Mouse (Mus musculus): Measurements from ENCODE around the gene Kif15.

The Kif15 gene

DNA sequence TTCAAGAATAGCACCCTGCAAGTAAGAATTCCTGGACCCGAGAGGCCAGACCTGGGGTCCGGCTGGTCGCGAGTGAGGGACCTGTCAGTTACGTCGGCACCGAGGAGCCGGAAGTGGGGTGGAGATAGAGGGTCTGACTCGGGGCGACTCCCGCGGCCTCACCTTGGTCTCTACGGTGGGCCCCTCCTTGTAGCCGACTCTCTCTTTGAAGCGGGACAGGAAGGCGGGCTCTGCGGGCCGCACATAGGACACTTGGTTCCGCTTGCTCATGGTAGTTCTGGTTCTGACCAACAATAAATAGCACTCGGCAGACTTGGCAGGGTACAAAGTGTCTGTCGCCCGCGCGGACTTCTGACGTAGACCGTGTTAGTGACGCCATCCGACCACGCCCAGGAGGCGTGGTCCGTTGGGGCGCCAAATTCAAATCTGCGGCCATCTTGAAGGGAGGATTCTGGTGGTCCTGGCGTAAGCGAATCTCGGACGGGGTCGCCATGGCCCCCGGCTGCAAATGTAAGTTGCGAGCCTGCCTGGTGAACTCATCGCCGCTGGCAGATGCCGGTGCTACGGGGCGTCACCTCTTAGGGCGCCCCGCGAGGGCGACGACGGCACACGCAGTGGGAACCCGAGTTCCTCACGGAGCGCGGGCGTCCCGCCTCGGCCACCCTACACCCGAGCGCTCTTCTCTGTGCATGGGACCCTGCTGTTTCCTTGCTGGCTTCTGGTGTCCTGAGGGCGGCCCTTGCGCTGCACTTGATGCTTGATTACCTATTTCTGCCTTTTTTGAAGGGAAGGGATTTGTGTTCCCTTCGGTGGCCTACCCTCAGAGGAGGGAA, at the start of gene Kif15, which contains the start of gene 1110059G10Rik:
Gene Kif15 (plus strand): TSS at position 404 of the 833 bp plus-strand sequence.
Gene 1110059G10Rik (minus strand): TSS at position 358 of the 833 bp plus-strand sequence.
- DNase-seq (ENCODE audit: low spot score in 2 of 2), result peak; percentile 93 to 98

DNA sequence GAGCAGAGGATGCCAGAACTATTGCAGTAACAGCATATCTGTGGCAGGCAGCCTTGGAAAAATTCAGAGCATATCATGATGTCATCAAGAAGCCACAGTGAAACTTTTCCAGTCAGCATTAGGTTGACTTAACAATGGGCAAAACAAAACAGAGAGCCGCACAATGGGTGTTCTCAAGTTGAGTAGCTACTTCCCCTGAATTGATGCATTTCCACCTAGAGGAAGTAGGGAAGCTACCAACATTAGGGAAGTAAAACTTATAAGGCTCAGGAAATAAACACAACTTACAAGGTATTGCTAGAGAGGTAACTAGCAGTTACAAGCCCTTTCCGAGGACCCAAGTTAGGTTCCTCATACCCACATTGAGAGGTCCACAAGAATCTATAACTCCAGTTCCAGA, 49.8 kb upstream of the Kif15 start:
- no peak for DNase-seq (ENCODE audit: low spot score in 2 of 2)

DNA sequence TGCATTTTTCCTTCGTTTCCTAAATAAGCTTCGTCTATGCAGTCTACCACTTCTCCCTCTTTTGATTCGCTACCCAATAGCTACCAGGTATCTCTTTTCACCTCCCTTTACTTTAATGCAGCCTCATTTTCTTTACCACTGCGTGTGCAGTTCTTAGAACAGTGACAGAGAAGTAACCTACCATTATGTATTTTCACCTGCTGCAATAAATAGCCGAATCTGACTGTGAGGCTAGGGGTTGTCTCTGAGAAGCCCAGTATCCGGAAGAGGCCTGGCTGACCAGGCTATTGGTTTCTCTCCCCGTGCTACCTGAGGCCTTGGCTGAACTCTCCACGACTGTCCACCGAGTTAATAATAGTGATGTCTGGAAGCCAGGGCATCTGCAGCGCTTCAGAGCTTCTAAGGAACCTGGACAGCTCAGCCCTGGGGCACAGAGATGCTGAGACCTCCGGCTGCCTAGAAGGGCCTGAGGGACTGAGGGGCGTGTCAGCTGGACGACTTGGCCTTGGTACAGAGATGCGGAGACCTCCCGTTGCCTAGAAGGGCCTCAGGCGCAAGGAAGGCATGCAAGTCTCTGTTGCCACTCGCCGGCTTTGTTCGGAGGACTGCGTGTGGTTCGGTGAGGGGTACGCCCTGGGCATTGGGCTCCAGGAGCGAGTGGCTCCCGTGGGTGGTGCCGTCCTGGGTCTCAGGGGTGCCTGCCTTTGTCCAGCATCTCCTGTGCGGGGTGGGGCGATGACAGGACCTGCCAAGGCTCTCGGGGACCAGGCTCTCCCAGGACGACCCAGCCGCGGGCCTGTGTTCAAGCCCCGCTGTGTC, 47.9 kb upstream of the Kif15 start:
- peak; percentile 29 to 59 for DNase-seq (ENCODE audit: low spot score in 2 of 2)

- DNase-seq (ENCODE audit: low spot score in 2 of 2), result no peak
Observed at GRCm38 (mm10) chr9:122922436-122922835, 28.4 kb upstream of the Kif15 start.

DNA sequence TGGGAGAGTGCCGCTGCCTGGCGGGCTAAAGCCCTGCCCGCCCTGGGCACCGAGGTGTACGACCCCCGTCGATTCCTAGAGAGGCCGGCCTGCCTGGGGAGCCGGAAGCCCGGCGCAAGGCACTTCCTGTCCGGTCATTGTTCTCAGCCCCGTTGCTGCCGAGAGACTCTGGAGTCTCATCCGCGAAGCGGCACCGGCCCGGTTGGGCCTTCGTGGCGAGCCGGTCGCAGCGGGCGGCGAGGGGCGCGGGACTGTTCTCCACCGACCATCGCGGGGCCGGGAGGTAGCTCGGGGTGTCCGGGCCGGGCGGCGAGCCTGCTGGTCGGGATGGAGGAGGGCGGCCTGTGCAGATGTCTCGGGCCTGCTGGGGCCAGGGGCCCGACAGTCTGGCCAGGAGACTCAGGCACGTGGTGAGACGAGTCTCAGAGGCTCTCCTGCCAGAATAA, 27.9 kb upstream of the Kif15 start, which contains the start of gene Zfp105:
Gene Zfp105 (plus strand): TSS at position 137 of the 446 bp plus-strand sequence.
- DNase-seq (ENCODE audit: low spot score in 2 of 2), result peak; percentile 40 to 71

GRCm38 (mm10) chr9:122928915-122929314, 21.9 kb upstream of the Kif15 start:
- no peak for DNase-seq (ENCODE audit: low spot score in 2 of 2)

GRCm38 (mm10) chr9:122998406-122999192, 47.8 kb downstream of the Kif15 start:
- DNase-seq (ENCODE audit: low spot score in 2 of 2), result no peak

DNA sequence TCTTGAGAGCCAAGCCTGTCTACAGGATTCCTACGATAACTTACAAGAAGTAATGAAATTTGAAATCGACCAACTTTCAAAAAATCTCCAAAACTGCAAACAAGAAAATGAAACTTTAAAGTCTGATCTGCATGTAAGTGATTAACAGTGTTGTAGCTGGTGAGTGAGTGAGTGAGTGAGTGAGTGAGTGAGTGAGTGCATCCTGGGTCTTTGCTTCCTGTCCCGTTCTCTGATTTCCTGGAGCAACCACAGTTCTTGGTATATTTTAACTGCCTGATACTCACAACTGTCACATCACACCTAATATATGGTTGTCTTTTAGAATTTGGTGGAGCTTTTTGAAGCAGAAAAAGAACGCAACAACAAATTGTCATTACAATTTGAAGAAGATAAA, 48.3 kb downstream of the Kif15 start:
- DNase-seq (ENCODE audit: low spot score in 2 of 2), result no peak

- DNase-seq (ENCODE audit: low spot score in 2 of 2), result no peak
Observed at GRCm38 (mm10) chr9:123004718-123005117, 53.9 kb downstream of the Kif15 start.

GRCm38 (mm10) chr9:123006071-123006470, 55.2 kb downstream of the Kif15 start:
- no peak for DNase-seq (ENCODE audit: low spot score in 2 of 2)

DNA sequence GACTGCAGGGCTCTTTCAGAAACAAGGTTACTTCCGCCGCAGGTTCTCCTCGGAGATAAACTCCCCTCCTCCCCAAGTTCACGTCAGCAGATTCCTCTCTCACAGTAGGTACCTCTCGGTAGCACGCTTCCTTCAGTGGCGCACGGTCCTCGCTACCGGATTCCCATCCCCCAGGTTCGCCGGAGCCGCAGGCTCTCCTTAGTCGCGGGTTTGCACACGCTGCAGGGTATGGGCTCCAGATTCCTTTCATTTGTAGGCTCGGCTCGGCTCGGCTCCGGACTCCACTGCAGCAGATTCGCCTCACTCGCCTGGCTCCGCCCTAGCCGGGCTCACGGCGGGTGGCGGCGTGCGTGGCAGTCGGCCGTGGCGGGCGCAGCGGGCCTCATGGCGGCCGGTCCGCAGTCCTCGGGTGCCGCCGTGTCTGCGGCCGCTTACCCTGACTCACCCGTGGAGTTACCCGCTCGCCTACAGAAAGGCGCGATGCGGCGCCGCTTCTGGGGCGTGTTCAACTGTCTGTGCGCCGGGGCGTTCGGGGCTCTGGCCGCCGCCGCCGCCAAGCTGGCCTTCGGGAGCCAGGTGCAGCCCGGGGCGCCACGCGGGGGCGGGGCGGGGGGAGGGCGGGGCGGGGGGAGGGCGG, 70.3 kb downstream of the Kif15 start, which contains the start of gene Tmem42:
Gene Tmem42 (plus strand): TSS at position 332 of the 637 bp plus-strand sequence.
- peak; percentile 82 to 91 for DNase-seq (ENCODE audit: low spot score in 2 of 2)

DNA sequence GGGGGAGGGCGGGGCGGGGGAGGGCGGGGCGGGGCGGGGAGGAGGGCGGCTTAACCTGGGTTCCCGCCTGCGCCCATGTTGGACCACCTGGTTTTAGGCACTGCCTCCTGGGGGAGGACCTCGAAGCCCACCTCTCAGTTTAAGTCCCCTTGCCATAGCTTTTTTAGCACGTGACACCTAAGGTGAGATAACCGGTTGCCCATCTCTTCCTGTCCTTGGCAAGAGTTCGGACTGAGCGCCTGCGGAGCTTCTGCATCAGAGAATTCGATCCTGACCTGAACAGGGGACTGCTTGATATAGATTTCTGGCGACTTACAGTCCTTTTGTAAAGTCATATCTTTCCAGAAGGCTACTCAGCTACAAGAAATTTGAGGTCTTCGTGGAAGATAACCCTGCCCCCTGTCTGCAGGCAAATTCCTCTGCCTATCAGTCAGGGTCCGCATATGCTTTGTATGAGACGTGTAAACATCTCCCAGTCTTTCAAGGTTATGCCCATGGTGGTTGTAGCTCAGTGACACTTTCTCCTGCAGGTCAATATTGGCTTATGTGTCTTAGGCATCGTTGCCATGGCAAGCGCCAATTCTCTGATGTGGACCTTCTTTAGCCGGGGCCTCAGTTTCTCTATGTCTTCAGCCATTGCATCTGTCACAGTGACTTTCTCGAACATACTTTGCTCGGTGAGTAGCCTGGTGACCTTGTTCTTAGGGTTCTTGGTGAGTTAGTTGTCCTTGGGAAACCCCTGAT, 71.0 kb downstream of the Kif15 start:
- DNase-seq (ENCODE audit: low spot score in 2 of 2), result no peak

- no peak for DNase-seq (ENCODE audit: low spot score in 2 of 2)
Observed at GRCm38 (mm10) chr9:123024201-123024600, 73.4 kb downstream of the Kif15 start.

DNA sequence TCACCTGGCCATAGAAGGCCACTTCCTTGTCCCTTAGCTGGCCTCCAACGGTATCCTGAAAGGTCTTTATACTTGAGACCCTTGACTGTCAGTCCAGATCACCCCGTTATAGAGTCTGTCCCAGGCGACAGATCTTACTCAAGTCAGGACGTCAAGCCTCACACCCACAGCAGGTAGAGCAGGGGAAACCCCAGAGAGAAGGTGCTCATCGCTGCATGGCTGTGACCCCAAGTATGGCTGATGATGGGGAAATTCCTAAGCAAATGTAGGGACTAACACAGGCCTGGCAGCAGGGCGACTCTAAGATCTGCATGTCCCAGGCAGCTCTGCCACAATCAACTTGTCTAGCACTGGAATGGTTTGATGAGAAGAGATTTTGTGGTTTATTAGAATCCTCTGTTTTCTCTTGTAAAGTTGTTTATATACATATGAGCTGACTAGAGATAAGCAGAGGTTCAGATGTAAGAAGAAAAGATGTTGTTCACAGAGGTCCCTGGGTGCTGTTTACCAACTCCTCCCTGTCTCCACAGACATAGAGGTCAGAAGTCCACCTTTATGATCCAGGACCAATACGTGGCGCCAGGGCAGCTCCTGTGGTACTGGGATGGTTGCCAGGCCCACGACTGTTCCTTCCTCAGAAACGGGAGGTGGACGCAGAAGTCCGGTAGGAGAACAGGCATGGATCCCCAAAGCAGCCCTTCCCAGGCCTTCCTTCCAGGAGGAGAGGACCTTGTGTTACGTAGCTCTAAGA, 80.8 kb downstream of the Kif15 start:
- no peak for DNase-seq (ENCODE audit: low spot score in 2 of 2)

DNA sequence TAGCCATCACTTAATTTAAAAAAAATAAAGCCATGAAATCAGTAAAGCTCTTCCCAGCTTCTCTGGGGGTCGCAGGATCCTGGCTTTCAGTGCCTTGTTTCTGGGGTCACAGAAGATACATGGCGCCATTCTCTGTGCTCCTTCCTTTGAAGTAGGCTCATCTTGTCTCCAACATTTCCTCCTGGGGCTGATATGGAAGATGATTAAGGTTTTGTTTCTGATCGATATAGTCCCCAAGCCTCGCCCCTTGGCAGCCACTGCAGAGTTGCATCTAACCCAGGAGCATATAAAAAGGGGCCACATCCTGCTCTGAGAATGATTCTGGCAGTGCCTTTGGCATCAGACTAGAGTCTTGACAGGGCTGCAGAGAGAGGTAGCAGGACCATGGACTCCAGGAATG, 83.6 kb downstream of the Kif15 start, which contains the start of gene Tgm4:
Gene Tgm4 (plus strand): TSS at position 301 of the 400 bp plus-strand sequence.
- DNase-seq (ENCODE audit: low spot score in 2 of 2), result no peak

GRCm38 (mm10) chr9:123047665-123048064, 96.8 kb downstream of the Kif15 start:
- no peak for DNase-seq (ENCODE audit: low spot score in 2 of 2)

GRCm38 (mm10) chr9:123058724-123059292, 108.0 kb downstream of the Kif15 start:
- peak in 1 of 2 experiments; percentile 28 for DNase-seq (ENCODE audit: low spot score in 2 of 2)

GRCm38 (mm10) chr9:123060172-123060571, 109.3 kb downstream of the Kif15 start:
- DNase-seq (ENCODE audit: low spot score in 2 of 2), result no peak
